Mouse (Mus musculus): ENCODE data around the gene Cela1.

DNA sequence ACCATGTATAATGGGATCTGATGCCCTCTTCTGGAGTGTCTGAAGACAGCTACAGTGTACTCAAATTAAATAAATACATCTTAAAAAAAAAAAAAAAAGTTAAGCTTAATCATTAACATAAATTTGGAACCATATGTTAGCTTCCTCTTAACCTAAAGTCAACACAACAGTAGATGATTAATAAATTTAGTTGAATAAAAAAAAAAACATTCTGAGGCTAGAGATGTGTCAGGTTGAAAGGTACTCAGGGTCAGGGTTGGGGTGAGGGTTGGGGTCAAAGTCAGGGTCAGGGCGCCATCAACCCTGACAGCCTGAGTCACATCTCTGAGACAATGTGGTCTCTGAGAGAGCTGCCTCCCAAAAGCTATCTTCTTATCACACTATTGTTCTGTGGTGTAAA is 33.5 kb downstream of the Cela1 start:
- TF ChIP-seq CTCF (IDR thresholded peaks at IDR 0.05; ENCODE audit: extremely low read depth, insufficient read depth, insufficient read length, insufficient replicate concordance): no peak
- TF ChIP-seq POLR2A (IDR thresholded peaks at IDR 0.05; ENCODE audit: low read depth, low read length): no peak

Measured in spleen, adult 2 months (tissue).